Mouse (Mus musculus): ENCODE results near the gene Crebl2. TPM values are rescaled to one million over a fixed set of nuclear protein-coding genes. Genes with fewer than 3 reads are reported as not detected.

The Crebl2 gene
- polyA plus RNA-seq, 1 experiment from 2014 or later = 2.2 TPM

GRCm38 (mm10) chr6:134796297-134796696 is 33.7 kb upstream of the Crebl2 start:
- Histone ChIP-seq H3K27ac (no peak overlapping the region), H3K4me2 (no peak overlapping the region), H3K4me3 (no peak overlapping the region), H3K36me3 (no peaks in the 10 kb centered on the region), H3K9me3 (replicated peaks) (no peaks in the 10 kb centered on the region), H3K27me3 (no peaks in the 10 kb centered on the region), H3K4me1 (replicated peaks) (peaks cover 12% of the 10 kb centered on the region), H3K9ac (no peak overlapping the region)
- WGBS = 87% methylated on average over 10 of the region's 10 CpGs
- no peak for ATAC-seq (replicated peaks; ENCODE audit: insufficient number of reproducible peaks, insufficient read depth, low FRiP score, low read depth)

- WGBS = 65% methylated on average over 1 of the region's 1 CpGs
Measured at GRCm38 (mm10) chr6:134801483-134801882, 28.5 kb upstream of the Crebl2 start.

GRCm38 (mm10) chr6:134802641-134803043 is 27.3 kb upstream of the Crebl2 start:
- WGBS = 71% methylated on average over 9 of the region's 9 CpGs
- no peak overlapping the region for H3K9ac ChIP-seq
- no peak overlapping the region for H3K4me3 ChIP-seq
- H3K4me1 ChIP-seq (replicated peaks) = no peaks in the 10 kb centered on the region
- H3K27ac ChIP-seq = no peak overlapping the region
- H3K4me2 ChIP-seq = no peak overlapping the region
- H3K36me3 ChIP-seq = no peaks in the 10 kb centered on the region
- H3K27me3 ChIP-seq = no peaks in the 10 kb centered on the region
- no peaks in the 10 kb centered on the region for H3K9me3 ChIP-seq (replicated peaks)
- ATAC-seq (replicated peaks; ENCODE audit: insufficient number of reproducible peaks, insufficient read depth, low FRiP score, low read depth) = no peak

More at GRCm38 (mm10) chr6:134801483-134801882, 28.5 kb upstream of the Crebl2 start:
- no peak overlapping the region for H3K4me2 ChIP-seq
- no peaks in the 10 kb centered on the region for H3K27me3 ChIP-seq
- H3K4me3 ChIP-seq = no peak overlapping the region
- no peak for ATAC-seq (replicated peaks; ENCODE audit: insufficient number of reproducible peaks, insufficient read depth, low FRiP score, low read depth)
- no peak overlapping the region for H3K27ac ChIP-seq
- H3K9ac ChIP-seq = no peak overlapping the region
- no peaks in the 10 kb centered on the region for H3K4me1 ChIP-seq (replicated peaks)
- H3K9me3 ChIP-seq (replicated peaks) = no peaks in the 10 kb centered on the region
- H3K36me3 ChIP-seq = no peaks in the 10 kb centered on the region

- Histone ChIP-seq H3K36me3 (no peaks in the 10 kb centered on the region), H3K27me3 (no peaks in the 10 kb centered on the region), H3K9me3 (replicated peaks) (no peaks in the 10 kb centered on the region), H3K4me3 (no peak overlapping the region), H3K4me2 (no peak overlapping the region), H3K4me1 (replicated peaks) (no peaks in the 10 kb centered on the region), H3K27ac (no peak overlapping the region), H3K9ac (no peak overlapping the region)
- no peak for ATAC-seq (replicated peaks; ENCODE audit: insufficient number of reproducible peaks, insufficient read depth, low FRiP score, low read depth)
- 72% methylated on average over 5 of the region's 5 CpGs for WGBS
Measured at GRCm38 (mm10) chr6:134804736-134805277, 25.1 kb upstream of the Crebl2 start.

- WGBS = 73% methylated on average over 6 of the region's 6 CpGs
- Histone ChIP-seq H3K27ac (no peak overlapping the region), H3K4me2 (no peak overlapping the region), H3K36me3 (no peaks in the 10 kb centered on the region), H3K9me3 (replicated peaks) (no peaks in the 10 kb centered on the region), H3K4me1 (replicated peaks) (no peaks in the 10 kb centered on the region), H3K27me3 (no peaks in the 10 kb centered on the region), H3K4me3 (no peak overlapping the region), H3K9ac (no peak overlapping the region)
- ATAC-seq (replicated peaks; ENCODE audit: insufficient number of reproducible peaks, insufficient read depth, low FRiP score, low read depth) = no peak
Measured at GRCm38 (mm10) chr6:134806130-134806529, 23.8 kb upstream of the Crebl2 start.

GRCm38 (mm10) chr6:134807091-134807490 is 22.9 kb upstream of the Crebl2 start:
- no peaks in the 10 kb centered on the region for H3K9me3 ChIP-seq (replicated peaks)
- no peaks in the 10 kb centered on the region for H3K36me3 ChIP-seq
- no peak for ATAC-seq (replicated peaks; ENCODE audit: insufficient number of reproducible peaks, insufficient read depth, low FRiP score, low read depth)
- H3K27ac ChIP-seq = no peak overlapping the region
- H3K27me3 ChIP-seq = no peaks in the 10 kb centered on the region
- no peak overlapping the region for H3K4me2 ChIP-seq
- 73% methylated on average over 2 of the region's 2 CpGs for WGBS
- no peak overlapping the region for H3K9ac ChIP-seq
- no peaks in the 10 kb centered on the region for H3K4me1 ChIP-seq (replicated peaks)
- H3K4me3 ChIP-seq = no peak overlapping the region

GRCm38 (mm10) chr6:134807794-134808193 is 22.2 kb upstream of the Crebl2 start:
- WGBS = 86% methylated on average over 11 of the region's 11 CpGs

GRCm38 (mm10) chr6:134813066-134813465 is 16.9 kb upstream of the Crebl2 start:
- WGBS = 76% methylated on average over 1 of the region's 1 CpGs
- Histone ChIP-seq H3K4me3 (no peak overlapping the region), H3K27me3 (no peaks in the 10 kb centered on the region), H3K4me1 (replicated peaks) (no peaks in the 10 kb centered on the region; the same call in 1 of the 2 replicates), H3K27ac (no peak overlapping the region), H3K9me3 (replicated peaks) (no peaks in the 10 kb centered on the region), H3K4me2 (no peak overlapping the region), H3K36me3 (no peaks in the 10 kb centered on the region), H3K9ac (no peak overlapping the region)
- ATAC-seq (replicated peaks; ENCODE audit: insufficient number of reproducible peaks, insufficient read depth, low FRiP score, low read depth) = no peak

More at GRCm38 (mm10) chr6:134807794-134808193, 22.2 kb upstream of the Crebl2 start:
- H3K9me3 ChIP-seq (replicated peaks) = no peaks in the 10 kb centered on the region
- ATAC-seq (replicated peaks; ENCODE audit: insufficient number of reproducible peaks, insufficient read depth, low FRiP score, low read depth) = no peak
- no peak overlapping the region for H3K9ac ChIP-seq
- H3K27me3 ChIP-seq = no peaks in the 10 kb centered on the region
- H3K4me2 ChIP-seq = no peak overlapping the region
- H3K36me3 ChIP-seq = no peaks in the 10 kb centered on the region
- no peak overlapping the region for H3K4me3 ChIP-seq
- no peak overlapping the region for H3K27ac ChIP-seq
- no peaks in the 10 kb centered on the region for H3K4me1 ChIP-seq (replicated peaks)

- no peak overlapping the region for H3K4me2 ChIP-seq
- no peak overlapping the region for H3K4me3 ChIP-seq
- no peaks in the 10 kb centered on the region; the same call in 1 of the 2 replicates for H3K4me1 ChIP-seq (replicated peaks)
- WGBS = 47% methylated on average over 12 of the region's 12 CpGs
- H3K27me3 ChIP-seq = no peaks in the 10 kb centered on the region
- H3K9ac ChIP-seq = no peak overlapping the region
- H3K36me3 ChIP-seq = no peaks in the 10 kb centered on the region
- H3K9me3 ChIP-seq (replicated peaks) = no peaks in the 10 kb centered on the region
- H3K27ac ChIP-seq = no peak overlapping the region
- no peak for ATAC-seq (replicated peaks; ENCODE audit: insufficient number of reproducible peaks, insufficient read depth, low FRiP score, low read depth)
Measured at GRCm38 (mm10) chr6:134817051-134817928, 12.7 kb upstream of the Crebl2 start.

GRCm38 (mm10) chr6:134819741-134820140 is 10.2 kb upstream of the Crebl2 start:
- ATAC-seq (replicated peaks; ENCODE audit: insufficient number of reproducible peaks, insufficient read depth, low FRiP score, low read depth) = no peak
- Histone ChIP-seq H3K27ac (no peak overlapping the region), H3K9ac (no peak overlapping the region), H3K4me2 (no peak overlapping the region), H3K9me3 (replicated peaks) (no peaks in the 10 kb centered on the region), H3K4me1 (replicated peaks) (no peaks in the 10 kb centered on the region; the same call in 1 of the 2 replicates), H3K4me3 (no peak overlapping the region), H3K36me3 (no peaks in the 10 kb centered on the region), H3K27me3 (no peaks in the 10 kb centered on the region)
- WGBS = 60% methylated on average over 5 of the region's 5 CpGs

GRCm38 (mm10) chr6:134820411-134820810 is 9.5 kb upstream of the Crebl2 start:
- Histone ChIP-seq H3K9me3 (replicated peaks) (no peaks in the 10 kb centered on the region), H3K9ac (no peak overlapping the region), H3K4me3 (no peak overlapping the region), H3K4me2 (no peak overlapping the region), H3K27me3 (no peaks in the 10 kb centered on the region), H3K36me3 (no peaks in the 10 kb centered on the region), H3K27ac (no peak overlapping the region), H3K4me1 (replicated peaks) (no peaks in the 10 kb centered on the region; the same call in 1 of the 2 replicates)
- WGBS = 45% methylated on average over 6 of the region's 6 CpGs
- no peak for ATAC-seq (replicated peaks; ENCODE audit: insufficient number of reproducible peaks, insufficient read depth, low FRiP score, low read depth)

All from heart, embryonic 15.5 days (tissue).